Mouse (Mus musculus) kidney, postnatal 4 days (tissue): Measurements from ENCODE around the gene Ikzf5.
A peak's percentile ranks its signal among the peaks of the same experiment; 100 is the strongest.
"Not testable (repeated sequence)": the region's sequence is repeated elsewhere in the genome, so short reads cannot be mapped to it uniquely, and the experiment has no call there.

Experiments used
- DNase-seq, 2 experiments: peaks; one replicate each; pipeline ENCODE4 v3.0.0; 2021; ENCODE audit warnings: mixed read lengths in 2 of 2

Gene Ikzf5

GRCm38 (mm10) chr7:131410416-131411058, at the start of gene Ikzf5, which contains the start of gene Acadsb:
Gene Ikzf5, minus strand, starts transcription at chr7:131410521.
Gene Acadsb, plus strand, starts transcription at chr7:131410601.
- peak; percentile 99 for DNase-seq

GRCm38 (mm10) chr7:131456714-131457113, 46.4 kb upstream of the Ikzf5 start:
- no peak for DNase-seq

DNA sequence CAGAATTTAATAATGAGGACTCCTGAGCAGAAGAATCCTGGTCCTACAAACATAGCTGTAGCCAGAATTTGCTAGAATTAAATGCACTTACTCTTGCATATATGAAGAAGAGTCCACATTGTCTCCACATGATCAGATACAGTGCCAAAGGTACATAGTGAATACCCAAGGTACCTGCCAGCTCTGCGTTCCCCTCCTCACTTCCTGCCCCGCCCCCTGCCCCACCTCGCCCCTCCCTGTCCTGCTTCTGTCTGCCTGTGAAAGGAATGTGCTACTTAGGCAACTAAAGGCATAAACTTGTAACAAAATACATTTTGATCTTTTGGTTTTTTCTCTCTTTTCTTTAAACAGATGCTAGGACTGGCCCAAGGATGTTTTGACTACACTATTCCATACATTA, 26.7 kb upstream of the Ikzf5 start:
- no peak for DNase-seq

DNA sequence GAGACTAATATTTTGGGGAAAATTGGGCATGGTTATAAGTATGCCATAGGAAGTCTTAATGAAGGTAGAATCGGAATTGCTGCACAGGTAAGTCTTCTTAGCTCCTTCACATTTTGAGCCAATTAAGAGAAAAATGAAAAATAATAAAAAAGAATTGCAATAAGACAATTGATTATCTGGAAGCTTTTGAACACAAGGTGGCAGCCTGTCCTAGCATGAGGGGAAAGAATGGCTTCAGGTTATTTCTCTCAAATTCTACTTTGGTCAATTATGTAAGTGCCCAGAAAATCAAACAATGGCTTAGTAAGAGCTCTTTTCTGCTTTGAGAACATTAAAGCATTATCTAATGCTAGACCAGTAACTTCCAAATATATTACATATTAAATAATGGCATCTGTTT, 24.0 kb upstream of the Ikzf5 start:
- no peak for DNase-seq

DNA sequence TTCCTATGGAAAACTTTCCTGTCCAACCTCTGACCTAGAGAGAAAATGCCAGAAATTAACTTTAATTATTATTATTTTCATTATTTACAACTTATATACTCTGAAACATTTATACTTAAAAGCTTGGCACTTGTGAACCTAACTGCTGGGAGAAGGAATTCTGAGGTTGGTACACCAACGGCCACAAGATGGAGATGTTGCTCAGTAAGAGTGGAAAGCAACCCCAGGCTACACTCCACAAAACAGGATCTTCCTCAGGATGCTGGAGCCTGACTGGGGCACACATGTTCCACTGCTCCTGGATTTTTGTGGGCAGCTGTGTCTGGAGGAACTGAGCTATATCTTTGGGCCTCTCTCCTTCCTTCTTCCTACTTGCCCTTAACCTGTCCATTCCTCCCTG, 21.9 kb upstream of the Ikzf5 start:
- DNase-seq, result peak; percentile 49 to 61

DNA sequence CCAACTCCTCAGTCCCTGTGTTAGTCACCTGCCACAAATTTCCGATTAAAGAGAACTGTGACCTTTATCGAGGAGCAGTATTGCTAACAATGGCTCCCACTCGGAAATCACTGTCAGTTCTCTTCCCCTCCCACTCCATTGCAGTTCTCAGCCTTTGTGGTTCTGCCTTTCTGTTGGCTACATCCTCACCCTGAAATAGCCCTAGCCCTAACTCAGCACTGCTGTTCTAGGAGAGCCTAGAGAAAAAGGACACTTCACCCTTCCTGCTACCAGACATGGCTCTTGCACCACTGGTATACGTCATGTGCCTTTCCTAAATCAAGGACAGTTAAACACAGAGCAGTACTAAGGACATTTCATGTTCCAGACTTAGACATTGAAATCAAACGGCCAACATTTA, 17.0 kb upstream of the Ikzf5 start:
- no peak for DNase-seq

DNA sequence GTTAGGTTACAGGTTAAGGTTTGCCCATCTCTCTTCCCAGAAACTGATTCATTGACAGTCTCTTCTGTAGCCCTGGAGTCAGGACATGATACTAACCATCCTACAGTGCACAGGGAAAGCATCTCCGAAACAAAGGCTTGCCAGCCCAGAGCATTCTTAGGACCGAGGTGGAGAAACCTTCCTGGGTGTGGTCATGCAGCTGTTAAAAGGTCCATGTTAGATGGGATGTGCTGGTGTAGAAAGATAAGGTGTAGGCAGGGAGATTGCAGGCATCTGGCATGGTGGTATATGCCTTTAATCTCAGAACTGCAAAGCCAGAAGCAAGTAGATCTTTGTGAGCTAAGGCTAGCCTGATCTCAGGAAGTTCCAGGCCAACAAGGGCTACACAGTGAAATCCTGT, 14.6 kb upstream of the Ikzf5 start:
- DNase-seq, result no peak

DNA sequence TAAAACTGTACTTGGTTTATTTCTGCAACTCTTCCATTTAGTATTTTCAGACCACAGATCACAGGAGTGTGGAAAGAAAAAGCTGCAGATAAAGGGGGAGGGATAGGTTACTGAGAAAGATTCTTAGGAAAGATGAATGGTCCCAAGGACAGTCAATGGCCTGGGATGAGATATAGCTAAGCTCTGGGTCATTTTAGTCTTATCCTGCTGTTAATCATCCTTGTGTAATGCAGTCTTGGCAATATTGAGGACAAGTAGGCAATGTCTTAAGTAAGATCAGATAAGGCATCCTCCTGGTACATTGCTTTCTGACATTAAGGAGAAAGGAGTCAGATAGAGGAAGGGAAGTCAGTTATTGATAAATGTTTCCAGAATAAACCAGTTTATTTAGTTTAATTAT, 7.3 kb upstream of the Ikzf5 start:
- DNase-seq, result no peak

GRCm38 (mm10) chr7:131416742-131417141, 6.4 kb upstream of the Ikzf5 start:
- not testable (repeated sequence) for DNase-seq

DNA sequence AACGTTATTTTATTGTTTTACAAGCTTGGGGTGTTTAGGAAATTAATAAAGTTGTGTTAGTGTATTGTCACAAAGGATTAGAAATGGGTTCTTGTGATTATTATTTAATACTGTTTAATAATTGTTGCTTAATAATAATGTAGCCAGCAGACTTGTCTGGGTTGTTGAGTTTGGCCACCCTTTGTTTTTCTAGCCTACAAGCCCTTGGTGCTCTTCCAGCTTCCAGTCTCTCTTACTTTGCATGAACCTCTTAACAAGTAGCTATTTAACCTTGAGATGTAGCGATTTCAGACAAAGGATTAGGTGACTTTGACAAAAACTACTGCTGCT, 1.6 kb upstream of the Ikzf5 start:
- DNase-seq, result no peak

- peak; percentile 5 to 43 for DNase-seq
Observed at GRCm38 (mm10) chr7:131411221-131411940, 1.1 kb upstream of the Ikzf5 start.

DNA sequence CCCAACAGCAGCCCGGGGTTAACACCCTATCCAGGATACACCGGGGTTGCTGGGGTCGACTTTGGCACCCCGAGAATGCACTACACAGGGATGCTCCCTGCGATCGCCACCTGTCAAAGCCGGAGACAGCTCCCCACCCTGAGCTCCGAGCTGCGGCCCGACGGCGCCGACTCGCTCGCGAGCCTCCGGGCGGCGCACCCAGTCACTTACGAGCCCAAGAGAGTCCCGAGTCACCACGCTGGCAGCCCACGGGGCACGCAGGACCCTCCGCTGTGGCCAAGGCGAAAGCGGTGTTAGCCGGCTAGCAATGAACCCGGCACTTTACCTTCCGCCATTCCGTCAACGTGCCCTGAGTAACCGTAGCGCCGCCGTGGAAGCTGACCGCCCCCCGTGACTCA, 334 bp downstream of the Ikzf5 start:
- no peak for DNase-seq

- peak in 1 of 2 experiments; percentile 3 for DNase-seq
Observed at GRCm38 (mm10) chr7:131409321-131409987, 867 bp downstream of the Ikzf5 start.

DNA sequence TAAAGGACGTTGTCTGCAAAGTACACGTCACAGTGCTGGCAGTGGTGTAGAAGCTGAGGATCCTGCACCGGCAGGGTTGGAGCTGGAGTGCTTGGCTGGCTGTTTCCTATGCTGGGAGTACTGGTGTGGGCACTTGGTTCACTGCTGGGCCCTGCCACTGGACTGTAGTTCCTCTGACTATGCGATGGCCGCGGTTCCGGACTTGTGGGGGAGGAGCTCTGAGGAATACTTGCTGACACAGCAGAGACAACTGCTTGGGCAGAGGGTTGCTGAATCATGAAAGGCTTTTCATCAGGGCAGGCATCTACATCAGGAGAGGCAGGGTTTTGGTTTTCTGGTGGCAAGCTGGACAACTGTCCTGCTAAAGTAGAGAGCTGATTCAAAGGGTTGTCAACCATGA, 18.6 kb downstream of the Ikzf5 start:
- DNase-seq, result peak in 1 of 2 experiments; percentile 40

DNA sequence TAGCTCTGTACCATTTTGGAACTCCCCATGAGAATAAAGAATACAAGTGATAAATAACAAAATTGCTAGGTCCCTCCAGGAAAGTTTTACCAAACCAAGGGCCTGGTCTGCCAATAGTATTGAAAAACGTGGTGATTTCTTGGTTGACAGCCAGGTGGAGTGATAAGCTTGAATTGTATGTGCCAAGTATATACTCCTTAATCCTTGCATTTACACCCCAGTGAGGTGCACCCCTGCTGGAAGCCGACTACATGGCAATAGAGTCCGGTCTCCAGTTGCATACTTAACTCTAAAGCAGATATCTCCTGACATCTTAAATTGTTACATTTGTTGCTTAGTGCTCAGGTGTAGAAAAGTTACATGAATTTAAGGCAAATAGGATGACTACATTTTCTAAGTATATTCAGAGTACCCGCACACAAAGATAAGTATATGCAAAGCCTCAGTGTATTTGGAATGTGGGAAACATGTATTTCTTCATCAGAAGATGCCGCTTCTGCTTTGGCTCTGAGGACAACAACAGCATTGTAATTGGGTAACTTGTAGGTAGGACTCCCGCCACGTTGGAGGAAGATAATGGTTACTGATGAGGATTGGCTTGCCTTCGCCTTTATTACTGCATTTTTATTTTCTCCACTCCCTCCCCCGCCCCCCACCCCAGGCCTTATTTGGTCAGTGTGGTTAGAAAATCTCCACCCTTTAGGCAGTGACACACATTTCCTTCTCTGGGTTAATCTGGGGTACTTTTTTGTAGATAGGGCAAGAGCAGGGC, 38.3 kb downstream of the Ikzf5 start:
- DNase-seq, result peak in 1 of 2 experiments; percentile 13

DNA sequence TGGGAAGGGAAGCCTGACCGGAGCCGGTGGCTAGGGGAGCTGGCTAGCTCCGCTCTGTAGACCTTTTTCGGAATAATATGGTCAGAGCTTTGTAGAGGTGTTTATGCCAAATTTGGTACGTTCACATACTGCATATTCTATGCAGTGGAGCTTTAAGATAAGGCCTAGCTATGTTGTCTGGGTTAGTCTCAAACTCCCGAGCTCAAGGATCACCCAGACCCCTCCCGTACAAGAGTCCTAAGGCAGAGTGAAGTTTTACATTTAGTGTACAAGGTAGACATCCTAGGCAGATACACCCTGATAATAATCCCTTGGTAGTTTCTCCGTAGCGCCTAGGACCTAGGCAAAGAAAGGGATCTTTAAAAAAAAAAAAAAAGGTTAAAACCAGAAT, 38.9 kb downstream of the Ikzf5 start:
- DNase-seq, result no peak

DNA sequence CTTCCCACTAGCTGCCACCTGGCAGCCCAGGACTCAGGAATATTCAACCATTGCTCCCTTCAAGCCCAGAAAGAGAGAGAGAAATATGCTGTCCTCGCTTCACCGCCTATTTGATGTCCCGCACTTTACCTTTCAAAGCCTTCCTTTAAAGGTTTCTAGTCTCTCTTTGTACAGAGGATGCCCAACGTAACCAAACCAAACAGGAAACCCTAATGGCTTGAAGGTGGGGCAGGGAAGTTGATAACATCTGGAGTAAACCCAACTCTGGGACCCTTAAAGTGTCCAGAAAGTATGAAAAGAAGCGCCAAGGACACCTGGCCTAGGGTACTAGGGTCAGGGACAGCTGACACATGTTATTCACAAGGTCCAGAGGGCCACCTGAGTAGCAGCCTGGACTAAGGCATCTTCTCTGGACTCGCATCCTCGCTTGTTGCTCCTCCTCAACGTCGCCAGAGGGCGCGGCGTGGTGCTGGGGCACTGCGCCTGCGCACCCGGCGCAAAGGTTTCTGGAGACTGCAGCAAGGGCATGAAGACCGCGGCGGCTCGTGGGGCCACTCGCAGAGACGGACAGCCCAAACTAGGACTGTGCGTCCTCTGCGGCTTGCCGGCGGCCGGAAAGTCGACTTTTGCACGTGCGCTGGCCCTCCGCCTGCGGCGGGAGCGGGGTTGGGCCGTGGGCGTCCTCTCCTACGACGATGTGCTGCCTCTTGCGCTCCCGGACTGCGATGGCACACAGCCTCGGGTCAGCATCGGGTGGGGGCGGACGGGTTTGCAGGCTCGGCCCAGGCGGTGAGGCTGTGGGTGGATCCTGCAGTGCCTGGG, 39.5 kb downstream of the Ikzf5 start, which contains the start of gene Pstk:
Pstk (plus strand) TSS at position 494 of the 822 bp plus-strand sequence.
- DNase-seq, result peak; percentile 89 to 94

- DNase-seq, result no peak
Observed at GRCm38 (mm10) chr7:131364131-131364530, 46.2 kb downstream of the Ikzf5 start.

DNA sequence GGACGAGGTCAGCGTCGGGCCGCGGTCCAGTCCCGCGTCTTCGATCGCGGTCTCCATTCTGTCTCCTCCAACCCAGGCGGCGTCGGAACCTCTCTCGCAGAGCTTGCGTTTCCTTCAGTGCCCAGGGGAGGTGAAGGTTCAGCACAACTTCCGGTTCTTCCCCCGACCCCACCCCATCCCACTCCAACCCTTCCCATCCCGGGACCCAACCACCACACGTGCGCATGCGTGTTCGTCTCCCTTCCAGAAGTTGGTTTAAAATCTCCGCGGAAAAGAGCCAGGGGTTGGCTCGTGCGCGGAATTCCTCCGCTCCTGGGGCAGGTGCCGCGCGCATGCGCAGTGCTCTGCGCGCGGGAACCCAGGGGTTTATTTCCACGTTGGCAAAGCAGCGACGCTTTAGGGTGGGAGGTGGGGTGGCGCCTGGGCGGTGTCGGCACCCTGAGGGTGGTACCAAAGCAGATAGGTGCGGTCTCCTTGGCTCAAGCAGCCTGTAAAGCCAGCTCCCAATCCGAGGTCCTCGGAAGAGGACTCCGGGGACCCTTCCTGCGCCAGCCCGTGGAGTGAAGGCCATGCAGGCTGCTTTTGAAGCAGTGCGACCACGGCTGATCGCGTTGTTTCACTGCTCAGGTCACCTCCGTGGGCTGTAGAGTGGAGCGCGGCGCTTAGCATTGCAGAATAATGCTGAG, 47.6 kb downstream of the Ikzf5 start, which contains the start of gene 2310057M21Rik:
2310057M21Rik (minus strand) TSS at position 145 of the 686 bp plus-strand sequence.
- peak; percentile 94 to 97 for DNase-seq

DNA sequence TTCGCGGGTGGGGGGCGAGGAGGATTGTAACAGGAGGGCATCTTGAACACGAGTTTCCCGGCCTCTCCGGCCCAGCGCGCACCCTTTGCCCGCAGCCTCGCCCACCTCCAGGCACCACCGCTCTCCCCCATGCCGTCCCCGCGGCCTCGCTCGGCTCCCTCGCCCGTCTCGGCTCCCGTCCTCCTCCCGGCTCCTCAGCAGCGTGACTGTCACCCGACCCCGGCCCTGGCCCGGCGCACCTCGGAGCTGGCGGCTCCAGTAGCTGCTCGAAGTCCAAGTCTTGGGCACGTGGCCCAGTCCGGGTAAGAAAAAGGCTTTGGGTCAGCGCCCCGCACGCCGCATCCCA, 48.1 kb downstream of the Ikzf5 start:
- DNase-seq, result no peak

DNA sequence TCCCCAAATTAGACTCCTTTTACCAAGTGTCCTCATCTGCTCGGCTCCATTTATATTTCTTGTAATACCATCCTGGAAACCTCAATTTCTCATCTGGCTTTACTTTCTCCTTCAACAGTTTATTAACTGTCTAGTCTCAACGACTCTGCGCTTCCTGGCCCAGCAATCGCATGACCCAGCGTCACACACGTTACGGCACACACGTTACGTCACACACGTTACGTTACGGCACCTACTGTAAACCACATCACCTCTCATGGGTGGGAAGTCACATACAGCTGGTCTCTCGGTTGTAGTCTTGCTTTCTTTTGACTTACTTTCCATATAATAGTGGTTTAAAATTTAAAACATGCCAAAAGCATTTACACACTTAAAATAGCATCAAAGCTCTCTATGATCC, 54.2 kb downstream of the Ikzf5 start:
- DNase-seq, result no peak
